Mouse (Mus musculus) 416B (cell line): ENCODE results near the gene Rapgef1.
"Not testable (repeated sequence)": the region's sequence is repeated elsewhere in the genome, so short reads cannot be mapped to it uniquely, and the experiment has no call there.

Experiments
- DNase-seq: peaks from one replicate; pipeline ENCODE4 v3.0.0; 2011; ENCODE audit warnings: low read depth

Gene Rapgef1

DNA sequence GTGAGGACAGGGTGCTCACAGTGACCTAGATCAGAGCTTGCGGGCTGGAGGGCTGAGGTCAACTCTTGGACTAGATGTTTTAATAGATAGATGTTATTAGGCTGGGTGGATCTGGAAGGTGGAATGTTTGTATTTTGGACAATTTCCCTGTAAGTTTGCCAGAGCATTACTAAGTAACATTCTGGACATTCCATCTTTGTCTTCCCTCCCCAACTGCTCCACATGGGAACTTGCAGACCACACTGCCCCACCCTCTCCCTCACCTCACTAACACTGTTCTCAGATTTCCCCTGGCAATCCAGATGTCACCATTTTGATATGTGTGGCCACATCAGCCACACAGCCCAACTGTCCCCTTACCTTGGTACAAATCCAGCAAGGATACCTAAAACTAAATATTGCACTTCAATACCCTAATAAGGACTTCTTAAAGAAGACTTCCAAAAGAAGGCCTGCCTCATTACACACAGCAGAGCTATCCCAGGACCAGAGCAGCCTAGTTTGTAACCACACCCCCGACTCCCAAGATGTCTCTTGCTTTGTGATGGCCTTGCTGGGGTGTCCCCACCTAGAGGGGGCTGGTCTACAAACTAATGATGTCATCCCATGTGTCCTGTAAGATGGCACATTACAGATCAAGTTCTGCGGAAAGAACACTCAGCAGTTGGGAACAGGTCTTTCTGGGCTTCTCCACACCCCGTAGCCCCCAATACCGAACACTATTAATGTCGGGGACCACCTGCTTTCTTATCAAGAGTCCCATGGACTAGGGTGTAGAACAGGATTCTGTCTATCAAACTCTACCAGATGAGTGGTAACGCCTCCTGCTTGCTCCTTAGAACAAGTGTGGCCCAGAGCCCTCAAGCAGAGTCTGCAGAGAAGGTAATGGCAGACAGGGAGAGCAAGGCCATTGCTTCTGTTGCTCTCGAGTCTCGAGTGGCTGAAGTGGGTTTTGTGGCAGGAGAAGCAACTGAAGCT lies 83.9 kb downstream of the Rapgef1 start:
- DNase-seq = no peak

DNA sequence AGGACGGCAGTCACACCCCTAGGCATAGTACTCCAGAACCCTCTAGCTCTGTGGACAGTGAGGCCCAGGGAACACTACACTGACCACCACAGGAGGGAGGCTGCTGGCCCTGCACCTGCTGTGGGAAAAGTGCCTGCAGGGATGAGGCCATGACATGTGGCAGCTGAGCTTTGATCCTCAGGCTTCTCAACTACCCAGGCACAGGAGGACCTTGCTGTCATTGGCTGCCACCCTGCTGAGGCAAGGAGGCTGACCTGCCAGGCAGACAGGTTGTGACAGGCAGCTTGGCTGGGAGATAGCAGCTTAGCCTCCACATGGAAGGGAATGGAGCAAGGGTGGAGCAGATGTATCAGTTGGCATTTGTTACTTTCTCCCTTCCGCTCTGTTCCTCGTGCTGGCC lies 86.0 kb downstream of the Rapgef1 start:
- DNase-seq = no peak

DNA sequence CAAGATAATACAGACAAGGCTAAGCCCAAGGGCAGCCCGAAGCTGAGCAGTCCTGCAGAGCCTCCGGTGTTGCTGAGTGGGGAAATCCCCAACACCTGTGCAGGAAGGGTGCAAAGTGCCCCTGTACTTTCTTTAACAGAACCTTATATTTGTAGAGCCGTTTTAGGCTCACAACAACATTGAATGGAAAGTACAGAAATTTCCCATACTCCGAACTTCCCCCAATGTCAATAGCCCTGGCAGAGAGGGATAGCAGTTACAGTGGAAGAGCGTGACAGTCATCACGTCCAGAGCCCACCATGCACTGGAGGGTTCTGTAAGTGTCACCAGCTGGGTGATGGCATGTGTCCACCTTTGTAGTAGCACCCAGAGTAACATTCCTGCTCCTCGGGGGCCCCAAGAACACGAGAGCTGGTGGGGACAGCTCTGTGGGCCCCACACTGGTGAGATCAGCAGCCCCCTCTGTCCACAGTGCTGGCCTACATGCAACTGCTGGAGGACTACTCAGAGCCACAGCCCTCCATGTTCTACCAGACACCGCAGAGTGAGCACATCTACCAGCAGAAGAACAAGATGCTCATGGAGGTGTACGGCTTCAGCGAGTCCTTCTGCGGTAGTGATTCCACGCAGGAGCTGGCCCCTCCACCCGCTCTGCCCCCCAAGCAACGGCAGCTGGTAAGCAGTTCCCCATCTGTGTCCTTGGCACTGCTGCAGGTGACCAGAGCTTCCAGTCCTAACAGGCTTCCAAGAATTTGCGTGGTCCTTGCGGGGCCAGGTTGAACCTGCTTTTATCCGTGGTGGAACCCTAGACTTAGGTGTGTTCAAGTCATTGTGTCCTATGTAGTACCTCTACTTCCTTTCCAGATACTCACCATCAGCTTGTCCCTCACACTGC lies 87.5 kb downstream of the Rapgef1 start:
- DNase-seq = no peak

DNA sequence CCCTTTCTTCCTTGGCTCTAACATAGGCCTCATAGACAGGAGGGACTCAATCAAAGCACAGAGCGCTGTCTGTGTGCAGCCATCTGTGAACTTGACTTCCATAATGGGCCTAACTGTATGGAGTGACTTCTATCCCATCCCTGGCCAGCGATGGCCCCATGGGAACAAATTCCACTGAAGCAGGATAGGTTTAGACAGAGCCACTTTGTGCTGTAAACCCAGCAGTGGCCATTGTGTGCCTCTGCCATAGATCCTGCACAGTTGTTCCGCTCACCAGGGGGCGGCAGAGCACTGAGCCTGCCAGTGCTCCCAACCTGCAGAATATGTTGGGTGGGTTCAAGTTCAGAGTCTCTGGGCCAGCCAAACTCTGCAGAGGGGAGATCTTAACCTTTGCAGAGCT lies 88.2 kb downstream of the Rapgef1 start:
- peak; percentile 21 for DNase-seq

DNA sequence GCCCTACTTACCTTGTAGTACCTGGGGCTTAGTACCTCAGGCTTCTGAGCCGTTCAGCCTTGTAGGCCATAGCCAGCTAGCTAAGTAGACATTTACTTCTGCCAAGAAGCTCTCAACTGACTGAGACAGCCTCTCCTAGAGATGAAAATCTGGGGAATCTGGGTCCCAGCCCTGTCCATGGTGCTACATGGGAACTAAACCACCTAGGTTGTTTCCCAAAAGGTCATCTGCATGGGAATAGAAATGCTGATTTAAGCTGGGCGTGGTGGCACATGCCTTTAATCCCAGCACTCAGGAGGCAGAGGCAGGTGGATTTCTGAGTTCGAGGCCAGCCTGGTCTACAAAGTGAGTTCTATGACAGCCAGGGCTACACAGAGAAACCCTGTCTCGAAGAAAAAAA lies 88.7 kb downstream of the Rapgef1 start:
- DNase-seq = not testable (repeated sequence)

DNA sequence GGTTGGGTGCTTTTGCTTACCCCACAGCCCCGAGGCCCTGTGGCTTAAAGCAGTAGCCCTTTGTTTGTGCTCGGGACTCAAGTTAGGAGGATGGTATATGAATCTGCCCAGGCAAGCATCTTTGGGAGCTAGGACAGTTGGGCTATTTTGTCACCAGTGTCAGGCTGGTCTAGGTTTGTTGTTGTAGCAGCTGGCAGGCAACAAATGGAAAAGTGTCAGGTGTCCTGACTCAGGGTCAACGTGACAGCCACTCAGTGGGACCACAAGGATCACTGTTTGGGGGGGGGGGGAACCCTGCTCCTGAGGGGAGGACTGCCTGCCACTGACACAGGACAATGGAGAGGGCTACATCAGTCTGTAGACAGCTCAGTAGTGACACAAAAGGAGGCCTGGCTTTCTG lies 91.5 kb downstream of the Rapgef1 start:
- no peak for DNase-seq

DNA sequence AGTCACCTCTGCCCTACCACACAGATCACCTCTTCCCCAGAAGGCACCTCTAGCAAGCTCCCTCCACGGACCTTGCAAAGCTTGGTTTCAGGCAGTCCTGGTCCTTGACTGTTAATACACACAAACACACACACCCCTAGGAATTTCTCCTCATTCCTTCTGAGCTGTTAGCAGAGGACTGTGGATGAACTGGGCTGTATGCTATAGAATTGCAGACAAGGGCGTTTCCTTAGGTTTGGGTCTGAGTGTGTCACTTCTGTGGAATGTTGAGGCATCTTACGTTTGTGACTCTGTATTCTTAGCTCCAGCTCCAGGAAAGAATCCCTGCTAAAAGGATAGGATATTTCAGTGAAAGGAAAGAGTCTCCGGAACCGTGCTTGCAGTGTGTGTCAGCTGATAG lies 92.4 kb downstream of the Rapgef1 start:
- DNase-seq = no peak

DNA sequence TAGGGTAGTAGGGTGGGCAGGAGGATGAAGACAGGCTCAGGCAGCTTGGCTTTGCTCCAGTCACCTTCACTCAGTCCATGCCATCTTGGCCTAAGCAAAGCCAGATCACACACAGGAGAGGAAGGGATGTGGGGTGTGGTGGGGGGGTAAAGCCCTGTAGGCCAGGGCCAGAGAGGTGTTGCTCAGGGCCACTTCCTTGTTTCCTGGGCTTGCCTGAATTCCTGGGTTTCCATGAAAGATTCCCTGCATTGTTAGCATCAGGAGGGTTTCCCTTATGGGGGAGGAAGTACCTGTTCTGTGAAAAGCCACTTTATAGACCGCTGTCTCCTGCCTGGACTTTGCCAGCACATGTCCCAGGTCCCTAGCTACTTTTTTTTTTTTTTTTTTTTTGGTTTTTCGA lies 94.0 kb downstream of the Rapgef1 start:
- DNase-seq = no peak

DNA sequence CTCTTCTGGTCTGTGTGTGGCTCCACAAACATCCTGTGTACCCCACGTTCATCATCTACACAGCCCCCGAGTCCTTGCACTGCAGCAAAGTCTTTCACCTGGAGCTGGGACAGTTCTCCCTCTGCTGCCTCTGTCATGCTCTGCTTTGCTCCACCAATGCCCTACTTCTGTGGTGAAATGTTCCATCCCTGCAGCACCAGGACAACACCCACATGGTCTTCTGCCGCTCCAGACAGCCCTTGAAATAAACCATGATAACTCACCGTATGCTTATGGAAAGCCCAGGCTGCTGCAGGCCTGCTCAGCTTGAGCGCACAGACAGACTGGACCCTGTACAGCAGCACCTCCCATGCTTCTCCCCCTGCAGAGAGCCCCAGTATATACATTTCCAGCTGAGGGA lies 94.6 kb downstream of the Rapgef1 start:
- no peak for DNase-seq

DNA sequence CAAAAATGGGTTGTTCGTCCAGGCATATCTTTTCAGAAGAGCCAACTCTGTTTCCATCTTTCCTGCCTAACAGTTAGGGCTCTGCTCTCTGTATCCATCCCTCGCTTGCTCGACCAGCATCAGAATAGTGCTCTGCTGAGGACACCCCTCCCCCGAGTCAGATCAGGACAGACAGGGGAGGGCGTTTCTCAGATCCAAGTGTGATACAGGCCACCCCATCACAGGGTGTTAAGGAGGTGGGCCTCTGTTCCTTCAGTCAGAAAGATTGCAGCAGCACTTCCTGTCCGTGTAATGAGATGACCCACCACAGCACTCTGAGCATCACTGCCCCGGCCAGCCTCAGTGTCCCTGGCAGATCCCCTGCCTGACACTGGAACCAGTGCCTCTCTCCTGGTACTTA lies 96.6 kb downstream of the Rapgef1 start:
- DNase-seq = no peak

DNA sequence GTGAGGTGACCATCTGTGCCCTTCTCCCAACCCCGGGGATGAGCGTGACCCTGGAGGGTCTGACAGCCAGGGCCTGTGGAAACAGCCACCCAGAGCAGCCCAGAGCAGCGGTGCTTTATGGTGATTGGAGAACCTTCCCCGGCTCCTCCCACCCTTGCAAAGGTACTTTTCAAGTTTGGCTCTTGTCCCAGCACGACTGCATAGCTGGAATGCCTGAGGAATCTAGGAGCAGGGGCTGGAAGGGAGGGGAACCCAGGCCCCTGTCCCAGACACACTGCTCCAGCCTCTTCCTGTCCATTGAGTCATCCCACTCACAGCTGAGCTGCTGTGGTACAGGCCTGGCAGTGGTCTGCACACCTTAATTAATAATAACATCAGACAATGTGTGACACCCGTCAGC lies 97.2 kb downstream of the Rapgef1 start:
- no peak for DNase-seq

DNA sequence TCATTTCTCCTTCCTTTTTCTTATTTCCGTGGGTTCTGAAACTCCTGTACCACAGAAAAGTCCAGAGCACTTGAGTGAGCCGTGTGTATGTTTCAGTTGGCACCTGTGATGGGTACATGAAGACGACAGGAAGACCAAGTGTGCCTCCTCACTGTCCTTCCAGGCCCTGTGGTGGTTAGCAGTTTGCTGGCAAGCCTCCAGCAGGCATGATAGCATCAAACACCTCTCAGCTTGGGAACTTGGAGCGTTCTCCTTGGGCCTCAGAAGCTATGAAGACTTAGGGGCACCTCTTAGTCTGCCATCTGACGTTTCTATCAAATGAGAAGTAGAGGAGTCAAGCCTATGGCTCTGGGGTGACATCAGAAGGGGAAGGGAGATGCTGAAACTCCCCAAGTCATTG lies 99.1 kb downstream of the Rapgef1 start:
- peak; percentile 17 for DNase-seq

DNA sequence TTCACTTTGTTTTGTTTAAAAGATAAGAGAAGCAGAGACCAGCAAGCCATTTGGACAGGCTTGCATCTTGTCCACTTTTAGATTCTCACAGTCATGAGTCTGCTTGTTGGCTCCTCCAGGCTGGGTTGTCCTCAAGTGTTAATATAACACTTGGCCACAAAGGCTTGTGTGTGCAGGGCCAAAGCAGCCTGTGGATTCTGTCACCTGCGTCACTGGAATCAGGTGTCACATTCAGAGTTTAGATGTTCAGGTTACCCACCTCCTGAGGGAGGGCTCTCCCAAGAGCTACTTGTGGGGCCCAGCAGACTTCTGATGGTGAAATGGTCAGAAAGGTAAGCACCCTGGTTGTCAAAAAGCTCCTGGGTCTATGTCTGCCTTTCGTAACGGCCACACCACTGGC lies 103.6 kb downstream of the Rapgef1 start:
- no peak for DNase-seq

DNA sequence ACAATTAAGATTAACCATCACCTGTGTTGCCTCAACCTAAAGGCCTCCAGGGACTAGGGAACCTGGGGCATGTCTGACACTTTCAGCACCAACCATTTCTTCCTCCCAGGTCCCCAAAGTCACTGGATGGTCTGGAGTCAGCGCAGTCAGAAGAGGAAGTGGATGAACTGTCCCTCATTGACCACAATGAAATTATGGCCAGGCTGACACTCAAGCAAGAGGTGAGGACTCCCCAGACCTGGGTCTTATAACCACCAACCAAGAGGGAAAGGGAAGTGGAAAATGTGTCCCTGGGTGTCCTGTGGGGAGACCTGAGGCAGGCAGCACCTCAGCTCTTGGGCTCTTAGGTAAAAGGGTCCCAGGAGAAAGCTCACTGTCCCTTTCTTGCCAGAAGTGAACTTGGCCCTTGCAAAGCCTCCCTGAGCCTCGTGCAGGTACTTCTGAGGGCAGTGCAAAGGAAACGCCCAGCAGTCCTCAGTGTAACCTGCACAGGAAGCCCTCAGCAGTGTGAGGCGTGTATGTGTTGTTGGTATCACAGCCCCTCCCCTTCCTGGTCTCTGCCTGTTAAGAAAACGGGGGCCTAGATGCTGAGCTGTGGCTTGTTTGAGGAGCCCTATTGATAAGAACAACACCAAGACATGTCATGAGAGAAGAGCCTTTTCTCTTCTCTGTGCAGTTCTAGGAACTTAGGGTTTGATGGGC lies 105.3 kb downstream of the Rapgef1 start:
- peak; percentile 30 for DNase-seq

DNA sequence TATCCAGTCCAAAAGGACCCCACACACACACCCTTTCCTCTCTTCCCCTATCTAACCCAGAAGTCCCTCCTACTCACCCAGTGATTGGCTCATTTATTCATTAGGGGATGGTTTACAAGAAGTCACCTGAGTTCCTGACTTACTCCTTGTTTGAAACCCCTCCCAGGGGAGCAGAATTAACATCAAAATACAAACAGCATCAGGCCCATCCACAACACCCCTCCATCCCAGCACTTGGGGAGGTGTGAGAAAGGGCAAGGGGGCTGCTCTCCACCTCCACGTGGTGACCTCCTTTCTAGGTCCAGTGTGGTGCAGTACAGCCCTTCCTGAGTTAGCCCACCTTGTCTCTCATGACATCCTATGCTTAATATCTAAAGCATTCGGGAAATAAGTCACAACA lies 110.0 kb downstream of the Rapgef1 start:
- no peak for DNase-seq

DNA sequence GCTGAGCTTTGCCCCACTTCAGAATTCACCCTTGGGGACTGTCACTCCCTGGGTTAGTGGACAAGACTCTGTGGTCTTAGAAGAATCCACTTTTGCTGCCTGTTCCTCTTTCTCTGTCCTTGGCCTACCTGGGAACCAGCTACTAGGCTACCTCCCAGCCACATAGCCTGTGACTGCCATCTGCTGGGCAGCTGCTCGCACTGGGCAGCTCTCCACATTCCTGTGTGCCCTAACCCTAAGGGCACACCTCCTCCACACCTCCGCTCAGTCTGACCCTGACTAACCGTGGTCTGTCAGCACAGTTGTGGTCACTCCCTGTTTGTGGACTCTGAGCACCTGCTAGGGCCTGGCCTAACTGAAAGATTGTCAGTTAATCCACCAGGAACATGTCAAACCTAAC lies 112.0 kb downstream of the Rapgef1 start:
- peak; percentile 75 for DNase-seq

DNA sequence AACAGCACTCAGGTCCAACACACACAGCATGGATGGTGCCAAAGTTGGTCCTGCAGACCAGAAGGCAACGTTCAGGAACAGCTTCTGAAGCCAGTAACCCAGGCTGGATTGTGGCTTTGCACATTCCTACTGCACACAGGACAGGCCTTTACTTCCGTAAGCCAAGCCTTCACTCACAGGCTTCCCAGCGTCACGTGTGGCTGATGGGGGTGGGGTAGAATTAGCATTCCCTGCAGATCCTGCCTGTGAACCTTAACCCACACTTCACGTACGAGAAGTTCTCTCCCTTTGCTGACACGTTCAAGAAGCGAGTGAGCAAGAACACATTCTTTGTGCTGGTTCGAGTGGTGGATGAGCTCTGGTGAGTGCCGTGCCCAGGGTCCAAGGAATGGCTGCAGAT lies 113.0 kb downstream of the Rapgef1 start:
- no peak for DNase-seq

DNA sequence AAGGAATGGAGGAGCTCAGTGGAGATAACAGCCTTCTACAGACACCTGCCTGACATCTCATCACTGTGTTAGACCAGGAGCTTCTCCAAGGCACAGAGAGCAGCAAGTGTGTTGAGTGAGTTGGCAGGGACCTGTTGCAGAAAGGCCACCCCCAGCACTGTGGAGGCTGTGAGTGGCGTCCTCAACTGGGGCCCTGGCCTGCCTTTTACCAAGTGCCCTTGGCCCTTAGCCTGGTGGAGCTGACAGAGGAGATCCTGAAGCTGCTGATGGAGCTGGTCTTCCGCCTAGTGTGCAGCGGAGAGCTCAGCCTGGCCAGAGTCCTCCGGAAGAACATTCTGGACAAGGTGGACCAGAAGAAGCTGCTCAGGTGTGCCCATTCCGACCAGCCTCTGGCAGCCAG lies 113.8 kb downstream of the Rapgef1 start:
- no peak for DNase-seq

DNA sequence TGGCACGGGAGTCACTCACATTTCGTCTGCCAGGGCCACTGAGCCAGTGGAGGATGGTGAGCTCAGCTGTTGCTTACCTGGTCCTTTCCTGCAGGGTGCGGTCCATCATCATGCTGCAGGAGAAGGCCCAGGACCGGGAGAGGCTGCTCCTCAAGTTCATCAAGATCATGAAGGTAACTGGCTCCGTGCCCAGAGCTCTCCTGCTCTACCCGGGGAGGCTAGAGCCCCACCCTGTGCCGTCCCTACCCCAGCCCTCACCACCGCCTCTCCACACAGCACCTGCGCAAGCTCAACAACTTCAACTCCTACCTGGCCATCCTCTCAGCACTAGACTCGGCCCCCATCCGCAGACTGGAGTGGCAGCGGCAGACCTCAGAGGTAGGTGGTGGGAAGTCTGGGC lies 116.2 kb downstream of the Rapgef1 start:
- no peak for DNase-seq

DNA sequence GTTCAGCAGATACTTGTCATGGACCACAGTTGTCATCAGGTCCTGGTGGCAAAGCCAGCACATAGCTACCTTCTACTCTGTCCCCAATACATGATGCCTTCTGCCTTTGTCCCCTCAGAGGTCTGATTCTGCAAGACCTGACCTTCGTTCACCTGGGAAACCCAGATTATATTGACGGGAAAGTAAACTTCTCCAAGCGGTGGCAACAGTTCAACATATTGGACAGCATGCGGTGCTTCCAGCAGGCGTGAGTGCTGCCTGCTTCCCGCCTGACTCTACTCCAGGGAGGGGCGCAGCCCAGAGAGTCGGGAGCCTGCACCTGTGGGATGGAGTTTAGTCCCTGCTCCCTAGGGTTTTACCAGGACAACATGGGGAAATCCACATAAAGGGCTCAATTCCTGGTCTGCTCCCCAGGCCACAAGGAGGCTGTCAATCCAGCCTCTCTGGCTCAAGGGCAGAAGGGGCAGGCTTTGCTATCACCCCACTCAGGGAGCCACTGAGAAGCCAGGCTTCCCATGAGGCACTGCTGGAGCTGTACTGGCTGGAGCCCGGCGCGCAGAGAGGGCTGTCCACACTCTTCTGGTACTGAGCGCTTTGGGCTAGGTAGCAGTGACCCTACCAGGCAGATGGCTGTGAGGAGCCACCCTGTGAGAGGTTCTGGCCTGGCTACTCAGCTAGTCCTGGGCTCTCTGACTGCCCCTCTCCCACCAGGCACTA lies 117.8 kb downstream of the Rapgef1 start:
- no peak for DNase-seq

DNA sequence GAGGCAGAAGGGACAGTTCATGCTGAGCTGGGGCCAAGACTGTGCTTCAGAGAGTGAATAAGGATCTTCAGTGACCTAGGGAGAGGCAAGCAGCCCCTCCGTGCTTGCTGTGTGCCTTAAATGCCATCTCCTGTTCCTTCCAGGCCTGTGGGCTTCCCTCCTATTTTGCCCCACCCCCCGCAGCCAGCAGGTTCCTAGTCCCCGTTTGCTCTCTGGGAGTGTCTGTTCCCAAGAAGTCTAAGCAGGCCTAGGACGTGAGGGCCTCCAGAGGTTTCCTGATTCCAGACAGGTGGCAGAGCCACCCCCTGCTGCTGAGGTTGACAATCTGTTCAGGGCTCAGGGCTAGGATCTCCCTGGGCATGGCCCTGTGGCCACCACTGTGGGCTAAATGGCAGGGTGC lies 119.3 kb downstream of the Rapgef1 start:
- DNase-seq = no peak

DNA sequence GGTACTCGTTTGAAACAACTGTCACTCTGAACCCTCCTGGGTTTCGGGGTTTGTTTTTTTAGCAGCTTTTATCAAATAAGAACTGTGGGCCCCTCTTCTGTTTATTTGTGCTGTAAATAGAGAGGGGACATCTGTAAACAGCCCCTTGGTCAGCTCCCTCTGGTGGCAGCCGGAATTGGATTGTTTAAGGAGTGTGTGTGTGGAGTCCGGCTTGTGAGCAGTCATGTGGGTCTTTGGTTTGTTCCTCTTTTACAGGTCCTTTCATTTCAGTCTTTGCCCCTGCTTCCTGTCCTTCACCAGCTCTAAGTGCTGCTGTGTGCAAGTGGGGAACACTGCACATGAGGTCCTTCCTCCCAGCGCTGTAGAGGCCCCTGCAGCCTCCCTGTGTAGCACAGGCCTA lies 119.8 kb downstream of the Rapgef1 start:
- peak; percentile 50 for DNase-seq
